Mouse (Mus musculus) bone marrow, adult 2 months (tissue): ENCODE measurements around the gene Ly6g5c. TPM values are rescaled to one million over a fixed set of nuclear protein-coding genes. Genes with fewer than 3 reads are reported as not detected.

Source experiments
- H3K27ac ChIP-seq: fragments of 200-500 bp; 2 replicates; pipeline ENCODE4 v1.5.1; 2012; ENCODE audit warnings: low read depth, mild to moderate bottlenecking, control low read depth, inconsistent platforms, low read length; ENCODE audit not compliant: control insufficient read depth, poor library complexity, insufficient read depth
- H3K4me1 ChIP-seq: fragments of 200-500 bp; 2 replicates; pipeline ENCODE4 v1.6.1; 2011; ENCODE audit warnings: low read length; ENCODE audit not compliant: control insufficient read depth, insufficient read depth
- H3K4me3 ChIP-seq: fragments of 200-500 bp; replicated peaks from 2 replicates; pipeline ENCODE3; 2011; ENCODE audit warnings: mild to moderate bottlenecking, low read depth, low read length, control low read depth; ENCODE audit not compliant: control insufficient read depth
- CTCF ChIP-seq: fragments of 200-500 bp; IDR thresholded peaks from 2 replicates; pipeline ENCODE4 v1.5.1; 2011; ENCODE audit warnings: low read length, control low read depth; ENCODE audit not compliant: control insufficient read depth, insufficient read depth
- POLR2A ChIP-seq: fragments of 200-500 bp; IDR thresholded peaks from 2 replicates; pipeline ENCODE4 v1.6.1; 2011; ENCODE audit warnings: low read depth, mild to moderate bottlenecking, control low read depth, low read length, borderline replicate concordance; ENCODE audit not compliant: control insufficient read depth
- WGBS: fragments of 180-500 bp; shearing (Covaris S2); methylation state at CpG from one replicate; pipeline ENCODE4 v1.1.7; 2018; 5-methylcytosine and 5-hydroxymethylcytosine counted together
- polyA plus RNA-seq: library from polyadenylated mRNA; stranded (reverse); fragments of >200 nt; gene quantifications from 2 replicates; pipeline ENCODE4 v1.2.4, GENCODE M21; 2011; ENCODE audit warnings: low replicate concordance; ENCODE audit not compliant: missing spikeins, insufficient read depth, insufficient read length

The Ly6g5c gene
- polyA plus RNA-seq, 1 experiment = not detected

- WGBS = 85% methylated on average over 10 of the region's 10 CpGs
- no peaks in the 10 kb centered on the region; the same call in 1 of the 2 replicates for H3K4me1 ChIP-seq
- no peak overlapping the region for H3K27ac ChIP-seq
- H3K4me3 ChIP-seq = no peak overlapping the region
- TF ChIP-seq POLR2A = no peak
- no peak for TF ChIP-seq CTCF
These were observed 7.8 kb upstream of the Ly6g5c start for GRCm38 (mm10) chr17:35100196-35100765.

- TF ChIP-seq POLR2A = no peak
- WGBS = 91% methylated on average over 11 of the region's 11 CpGs
- H3K27ac ChIP-seq = no peak overlapping the region
- H3K4me3 ChIP-seq = no peak overlapping the region
- H3K4me1 ChIP-seq = no peaks in the 10 kb centered on the region; the same call in 1 of the 2 replicates
These were observed 6.9 kb upstream of the Ly6g5c start for GRCm38 (mm10) chr17:35101161-35101560.

- H3K4me1 ChIP-seq = no peaks in the 10 kb centered on the region; the same call in 1 of the 2 replicates
- H3K4me3 ChIP-seq = no peak overlapping the region
- TF ChIP-seq CTCF = no peak
- TF ChIP-seq POLR2A = no peak
- WGBS = 77% methylated on average over 8 of the region's 8 CpGs
- peak overlapping the region; percentile 37; the same call in 1 of the 2 replicates for H3K27ac ChIP-seq
These were observed 5.8 kb upstream of the Ly6g5c start for GRCm38 (mm10) chr17:35102299-35102698.

GRCm38 (mm10) chr17:35103221-35103690 is 4.8 kb upstream of the Ly6g5c start:
- Histone ChIP-seq H3K4me3 (no peak overlapping the region), H3K4me1 (no peaks in the 10 kb centered on the region; the same call in 1 of the 2 replicates), H3K27ac (peak overlapping the region; percentile 28; the same call in 1 of the 2 replicates)
- TF ChIP-seq CTCF = no peak
- TF ChIP-seq POLR2A = no peak
- 44% methylated on average over 6 of the region's 6 CpGs for WGBS

DNA sequence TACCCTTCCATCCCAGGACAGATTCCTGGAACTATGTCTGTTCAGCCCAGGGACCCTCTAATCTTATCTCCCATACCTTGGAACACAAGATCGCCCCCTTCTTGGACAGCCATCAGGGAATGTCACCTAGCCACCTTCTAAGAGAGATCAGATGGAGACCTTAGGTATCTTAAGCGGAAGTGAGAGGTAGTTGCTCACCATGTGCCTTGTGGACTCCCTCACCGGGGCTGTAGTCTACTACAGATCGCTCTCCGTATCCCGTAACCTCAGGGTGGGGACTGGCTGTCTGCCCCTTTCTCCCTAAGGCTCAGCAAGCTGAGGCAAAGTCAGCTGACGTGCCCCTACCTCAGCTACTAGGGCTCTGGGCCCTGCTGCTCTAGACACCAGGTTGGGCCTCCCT is 4.0 kb upstream of the Ly6g5c start:
- TF ChIP-seq POLR2A (no peak), CTCF (no peak)
- WGBS = 83% methylated on average over 7 of the region's 7 CpGs
- Histone ChIP-seq H3K27ac (peak overlapping the region; percentile 36), H3K4me1 (no peaks in the 10 kb centered on the region; the same call in 1 of the 2 replicates), H3K4me3 (no peak overlapping the region)

GRCm38 (mm10) chr17:35104754-35105153 is 3.3 kb upstream of the Ly6g5c start:
- peak overlapping the region; percentile 36 for H3K27ac ChIP-seq
- TF ChIP-seq POLR2A (no peak), CTCF (no peak)
- no peaks in the 10 kb centered on the region; the same call in 1 of the 2 replicates for H3K4me1 ChIP-seq
- WGBS = 67% methylated on average over 6 of the region's 6 CpGs
- no peak overlapping the region for H3K4me3 ChIP-seq

- Histone ChIP-seq H3K4me1 (no peaks in the 10 kb centered on the region; the same call in 1 of the 2 replicates), H3K27ac (no peak overlapping the region), H3K4me3 (no peak overlapping the region)
- 24% methylated on average over 13 of the region's 13 CpGs for WGBS
- TF ChIP-seq CTCF (peak; percentile 68), POLR2A (peak; percentile 33; the same call in 1 of the 2 replicates)
These were observed 2.2 kb upstream of the Ly6g5c start for GRCm38 (mm10) chr17:35105740-35106389.

DNA sequence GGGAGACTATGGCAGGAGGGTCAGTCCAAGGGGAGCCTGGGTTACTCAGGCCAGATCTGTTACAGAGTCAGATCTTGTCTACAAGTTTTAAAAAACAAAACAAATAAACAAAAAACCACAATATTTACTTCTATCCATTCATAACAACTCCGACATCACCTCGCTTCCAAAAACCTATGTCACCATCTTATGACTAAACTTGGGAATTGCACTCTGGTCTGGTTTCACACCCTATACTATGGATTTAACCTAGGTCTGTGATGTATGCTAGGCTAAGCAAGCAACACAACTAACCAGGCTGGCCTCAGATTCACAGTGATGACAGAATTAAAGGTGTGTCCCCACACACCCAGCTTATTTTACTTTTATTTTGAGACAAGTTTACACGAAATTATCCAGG is 1.6 kb upstream of the Ly6g5c start:
- TF ChIP-seq CTCF (no peak), POLR2A (no peak)
- H3K4me1 ChIP-seq = no peaks in the 10 kb centered on the region; the same call in 1 of the 2 replicates
- H3K27ac ChIP-seq = no peak overlapping the region
- 77% methylated on average over 3 of the region's 3 CpGs for WGBS
- H3K4me3 ChIP-seq = no peak overlapping the region

DNA sequence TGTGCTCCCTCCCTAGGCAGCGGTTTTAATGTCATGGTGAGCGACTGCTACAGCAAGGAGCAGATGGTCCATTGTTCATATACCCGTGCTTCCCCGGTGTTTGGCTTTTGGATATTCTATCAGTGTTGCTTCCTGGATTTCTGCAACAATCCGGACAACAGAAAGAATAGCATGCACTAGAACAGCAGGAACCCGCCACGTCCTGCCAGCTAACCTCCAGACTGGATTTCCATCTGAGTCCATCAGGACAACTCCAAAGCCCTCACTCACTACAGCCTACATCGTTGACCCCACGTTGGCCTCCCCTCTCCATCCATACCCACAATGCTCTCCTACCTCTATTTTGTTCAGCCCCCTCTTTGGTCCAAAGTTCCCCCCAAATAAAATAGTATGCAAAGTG is 3.7 kb downstream of the Ly6g5c start:
- TF ChIP-seq CTCF = no peak
- TF ChIP-seq POLR2A = no peak
- no peak overlapping the region for H3K4me3 ChIP-seq
- peaks cover 2% of the 10 kb centered on the region; the same call in 1 of the 2 replicates for H3K4me1 ChIP-seq
- 81% methylated on average over 9 of the region's 9 CpGs for WGBS
- H3K27ac ChIP-seq = no peak overlapping the region
